Mouse (Mus musculus): ENCODE measurements around the gene Zfp169. TPM values are rescaled to one million over a fixed set of nuclear protein-coding genes. Genes with fewer than 3 reads are reported as not detected.

The Zfp169 gene
- polyA plus RNA-seq, 1 experiment from 2014 or later = 0.77 TPM

GRCm38 (mm10) chr13:48515861-48516260 lies 2.6 kb upstream of the Zfp169 start:
- Histone ChIP-seq H3K27ac (replicated peaks) (no peak overlapping the region), H3K36me3 (replicated peaks) (no peaks in the 10 kb centered on the region), H3K9ac (no peak overlapping the region), H3K9me3 (replicated peaks) (no peaks in the 10 kb centered on the region), H3K27me3 (0 out of 2 replicates have a peak, but pooled peaks cover 3% of the 10 kb centered on the region), H3K4me3 (replicated peaks) (no peak overlapping the region), H3K4me2 (no peak overlapping the region), H3K4me1 (replicated peaks) (peaks cover 11% of the 10 kb centered on the region)
- ATAC-seq (ENCODE audit: insufficient read depth) = no peak
- 75% methylated on average over 4 of the region's 4 CpGs for WGBS (ENCODE audit: insufficient replicate concordance)

- ATAC-seq (ENCODE audit: insufficient read depth) = no peak
Observed at GRCm38 (mm10) chr13:48508661-48509060, 4.6 kb downstream of the Zfp169 start.

GRCm38 (mm10) chr13:48502422-48502821 lies 10.8 kb downstream of the Zfp169 start:
- WGBS (ENCODE audit: insufficient replicate concordance) = 45% methylated on average over 5 of the region's 5 CpGs
- Histone ChIP-seq H3K27me3 (no peaks in the 10 kb centered on the region), H3K9ac (no peak overlapping the region), H3K9me3 (replicated peaks) (no peaks in the 10 kb centered on the region), H3K27ac (replicated peaks) (no peak overlapping the region), H3K4me2 (no peak overlapping the region), H3K4me3 (replicated peaks) (no peak overlapping the region), H3K36me3 (replicated peaks) (peaks cover 42% of the 10 kb centered on the region), H3K4me1 (replicated peaks) (no peaks in the 10 kb centered on the region)
- ATAC-seq (ENCODE audit: insufficient read depth) = no peak

More at GRCm38 (mm10) chr13:48508661-48509060, 4.6 kb downstream of the Zfp169 start:
- no peak overlapping the region for H3K27ac ChIP-seq (replicated peaks)
- whole genome bisulfite sequencing (ENCODE audit: insufficient replicate concordance) = 72% methylated on average over 9 of the region's 9 CpGs
- no peaks in the 10 kb centered on the region for H3K27me3 ChIP-seq
- H3K4me3 ChIP-seq (replicated peaks) = no peak overlapping the region
- no peaks in the 10 kb centered on the region for H3K9me3 ChIP-seq (replicated peaks)
- H3K9ac ChIP-seq = no peak overlapping the region
- no peak overlapping the region for H3K4me2 ChIP-seq
- H3K4me1 ChIP-seq (replicated peaks) = peaks cover 11% of the 10 kb centered on the region
- H3K36me3 ChIP-seq (replicated peaks) = peaks cover 21% of the 10 kb centered on the region

- ATAC-seq (ENCODE audit: insufficient read depth) = no peak
- Histone ChIP-seq H3K4me3 (replicated peaks) (no peak overlapping the region), H3K9ac (no peak overlapping the region), H3K36me3 (replicated peaks) (peaks cover 28% of the 10 kb centered on the region), H3K27me3 (no peaks in the 10 kb centered on the region), H3K4me1 (replicated peaks) (no peaks in the 10 kb centered on the region), H3K9me3 (replicated peaks) (no peaks in the 10 kb centered on the region), H3K4me2 (no peak overlapping the region), H3K27ac (replicated peaks) (no peak overlapping the region)
- WGBS (ENCODE audit: insufficient replicate concordance) = 63% methylated on average over 4 of the region's 4 CpGs
Observed at GRCm38 (mm10) chr13:48498676-48499075, 14.6 kb downstream of the Zfp169 start.

- WGBS (ENCODE audit: insufficient replicate concordance) = 56% methylated on average over 15 of the region's 15 CpGs
- Histone ChIP-seq H3K4me1 (replicated peaks) (no peaks in the 10 kb centered on the region), H3K9ac (no peak overlapping the region), H3K4me2 (no peak overlapping the region), H3K4me3 (replicated peaks) (no peak overlapping the region), H3K36me3 (replicated peaks) (peaks cover 19% of the 10 kb centered on the region), H3K27ac (replicated peaks) (no peak overlapping the region), H3K27me3 (no peaks in the 10 kb centered on the region), H3K9me3 (replicated peaks) (no peaks in the 10 kb centered on the region)
- ATAC-seq (ENCODE audit: insufficient read depth) = no peak; the same call in 1 of the 2 replicates
Observed at GRCm38 (mm10) chr13:48497693-48498221, 15.5 kb downstream of the Zfp169 start.

- H3K9me3 ChIP-seq (replicated peaks) = no peaks in the 10 kb centered on the region
- H3K4me3 ChIP-seq (replicated peaks) = no peak overlapping the region
- no peak overlapping the region for H3K9ac ChIP-seq
- peaks cover 39% of the 10 kb centered on the region for H3K36me3 ChIP-seq (replicated peaks)
- H3K4me2 ChIP-seq = no peak overlapping the region
- ATAC-seq (ENCODE audit: insufficient read depth) = no peak
- no peaks in the 10 kb centered on the region for H3K27me3 ChIP-seq
- 67% methylated on average over 5 of the region's 5 CpGs for WGBS (ENCODE audit: insufficient replicate concordance)
- H3K4me1 ChIP-seq (replicated peaks) = no peaks in the 10 kb centered on the region
- no peak overlapping the region for H3K27ac ChIP-seq (replicated peaks)
Observed at GRCm38 (mm10) chr13:48493183-48493582, 20.1 kb downstream of the Zfp169 start.

- Histone ChIP-seq H3K9ac (no peak overlapping the region), H3K4me3 (replicated peaks) (no peak overlapping the region), H3K36me3 (replicated peaks) (peaks cover 28% of the 10 kb centered on the region), H3K27ac (replicated peaks) (no peak overlapping the region), H3K4me2 (no peak overlapping the region), H3K27me3 (no peaks in the 10 kb centered on the region), H3K4me1 (replicated peaks) (no peaks in the 10 kb centered on the region), H3K9me3 (replicated peaks) (no peaks in the 10 kb centered on the region)
- 86% methylated on average over 35 of the region's 35 CpGs for WGBS (ENCODE audit: insufficient replicate concordance)
- ATAC-seq (ENCODE audit: insufficient read depth) = no peak
Observed at GRCm38 (mm10) chr13:48490396-48491182, 22.7 kb downstream of the Zfp169 start.

GRCm38 (mm10) chr13:48483606-48484005 lies 29.6 kb downstream of the Zfp169 start:
- no peak overlapping the region for H3K4me3 ChIP-seq (replicated peaks)
- no peaks in the 10 kb centered on the region for H3K36me3 ChIP-seq (replicated peaks)
- no peaks in the 10 kb centered on the region for H3K9me3 ChIP-seq (replicated peaks)
- no peaks in the 10 kb centered on the region for H3K27me3 ChIP-seq
- H3K9ac ChIP-seq = no peak overlapping the region
- ATAC-seq (ENCODE audit: insufficient read depth) = no peak
- no peak overlapping the region for H3K4me2 ChIP-seq
- H3K4me1 ChIP-seq (replicated peaks) = no peaks in the 10 kb centered on the region
- 67% methylated on average over 4 of the region's 4 CpGs for WGBS (ENCODE audit: insufficient replicate concordance)
- H3K27ac ChIP-seq (replicated peaks) = no peak overlapping the region

- Histone ChIP-seq H3K4me1 (replicated peaks) (no peaks in the 10 kb centered on the region), H3K4me2 (no peak overlapping the region), H3K27me3 (no peaks in the 10 kb centered on the region), H3K9ac (no peak overlapping the region), H3K36me3 (replicated peaks) (no peaks in the 10 kb centered on the region), H3K27ac (replicated peaks) (no peak overlapping the region), H3K9me3 (replicated peaks) (no peaks in the 10 kb centered on the region), H3K4me3 (replicated peaks) (no peak overlapping the region)
- 56% methylated on average over 15 of the region's 15 CpGs for WGBS (ENCODE audit: insufficient replicate concordance)
- no peak for ATAC-seq (ENCODE audit: insufficient read depth)
Observed at GRCm38 (mm10) chr13:48468656-48469180, 44.5 kb downstream of the Zfp169 start.

- ATAC-seq (ENCODE audit: insufficient read depth) = no peak
- H3K4me1 ChIP-seq (replicated peaks) = no peaks in the 10 kb centered on the region
- no peak overlapping the region for H3K27ac ChIP-seq (replicated peaks)
- WGBS (ENCODE audit: insufficient replicate concordance) = 51% methylated on average over 10 of the region's 10 CpGs
- H3K9ac ChIP-seq = no peak overlapping the region
- H3K27me3 ChIP-seq = no peaks in the 10 kb centered on the region
- no peaks in the 10 kb centered on the region for H3K36me3 ChIP-seq (replicated peaks)
- H3K4me2 ChIP-seq = no peak overlapping the region
- no peak overlapping the region for H3K4me3 ChIP-seq (replicated peaks)
- H3K9me3 ChIP-seq (replicated peaks) = no peaks in the 10 kb centered on the region
Observed at GRCm38 (mm10) chr13:48466186-48466585, 47.1 kb downstream of the Zfp169 start.

GRCm38 (mm10) chr13:48464170-48464569 lies 49.1 kb downstream of the Zfp169 start:
- Histone ChIP-seq H3K4me1 (replicated peaks) (no peaks in the 10 kb centered on the region), H3K36me3 (replicated peaks) (no peaks in the 10 kb centered on the region), H3K4me2 (no peak overlapping the region), H3K27ac (replicated peaks) (no peak overlapping the region), H3K27me3 (no peaks in the 10 kb centered on the region), H3K4me3 (replicated peaks) (no peak overlapping the region), H3K9me3 (replicated peaks) (no peaks in the 10 kb centered on the region), H3K9ac (no peak overlapping the region)
- ATAC-seq (ENCODE audit: insufficient read depth) = no peak
- WGBS (ENCODE audit: insufficient replicate concordance) = 8% methylated on average over 4 of the region's 4 CpGs
